Mouse (Mus musculus): ENCODE measurements around the gene Zfp993. TPM values are rescaled to one million over a fixed set of nuclear protein-coding genes. Genes with fewer than 3 reads are reported as not detected.
"Not testable (repeated sequence)": the region's sequence is repeated elsewhere in the genome, so short reads cannot be mapped to it uniquely, and the experiment has no call there.

Gene Zfp993
- 1 to 10 TPM; 4.1 to 4.4 TPM for total RNA-seq (2021)
- long read RNA-seq, experiment 1 = 0 reads
- long read RNA-seq, experiment 2 = 0 reads

DNA sequence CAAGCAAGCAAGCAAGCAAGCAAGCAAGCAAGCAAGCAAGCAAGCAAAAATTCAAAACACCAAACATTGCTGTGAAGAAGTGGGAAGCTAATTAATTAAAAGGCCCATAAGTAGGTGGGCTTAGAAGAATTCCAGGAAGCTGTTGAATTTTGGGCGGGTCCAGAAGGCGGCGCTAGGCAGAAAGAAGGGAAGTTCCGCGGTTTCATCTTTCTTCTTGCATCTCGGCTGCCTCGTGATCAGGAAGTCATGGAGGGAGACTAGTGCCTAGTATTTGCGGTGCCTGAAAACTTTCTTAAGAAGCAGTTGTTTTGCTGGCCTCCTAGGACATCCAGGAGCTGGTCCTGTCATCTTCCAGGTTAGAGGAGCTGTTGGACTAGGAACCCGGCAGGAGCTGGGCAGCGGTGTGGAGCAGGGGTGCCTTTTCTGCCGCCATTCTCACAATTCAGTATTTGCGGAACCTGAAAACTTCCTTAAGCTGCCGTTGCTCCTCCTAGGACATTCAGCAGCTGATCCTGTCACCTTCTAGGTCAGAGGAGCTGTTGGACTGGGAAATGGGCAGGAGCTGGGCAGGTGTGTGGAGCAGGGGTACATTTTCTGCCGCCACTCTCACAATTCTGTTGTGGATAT is at the start of gene Zfp993:
Gene Zfp993 (plus strand): TSS at position 188 of the 627 bp plus-strand sequence.
- not testable (repeated sequence) for DNase-seq

DNA sequence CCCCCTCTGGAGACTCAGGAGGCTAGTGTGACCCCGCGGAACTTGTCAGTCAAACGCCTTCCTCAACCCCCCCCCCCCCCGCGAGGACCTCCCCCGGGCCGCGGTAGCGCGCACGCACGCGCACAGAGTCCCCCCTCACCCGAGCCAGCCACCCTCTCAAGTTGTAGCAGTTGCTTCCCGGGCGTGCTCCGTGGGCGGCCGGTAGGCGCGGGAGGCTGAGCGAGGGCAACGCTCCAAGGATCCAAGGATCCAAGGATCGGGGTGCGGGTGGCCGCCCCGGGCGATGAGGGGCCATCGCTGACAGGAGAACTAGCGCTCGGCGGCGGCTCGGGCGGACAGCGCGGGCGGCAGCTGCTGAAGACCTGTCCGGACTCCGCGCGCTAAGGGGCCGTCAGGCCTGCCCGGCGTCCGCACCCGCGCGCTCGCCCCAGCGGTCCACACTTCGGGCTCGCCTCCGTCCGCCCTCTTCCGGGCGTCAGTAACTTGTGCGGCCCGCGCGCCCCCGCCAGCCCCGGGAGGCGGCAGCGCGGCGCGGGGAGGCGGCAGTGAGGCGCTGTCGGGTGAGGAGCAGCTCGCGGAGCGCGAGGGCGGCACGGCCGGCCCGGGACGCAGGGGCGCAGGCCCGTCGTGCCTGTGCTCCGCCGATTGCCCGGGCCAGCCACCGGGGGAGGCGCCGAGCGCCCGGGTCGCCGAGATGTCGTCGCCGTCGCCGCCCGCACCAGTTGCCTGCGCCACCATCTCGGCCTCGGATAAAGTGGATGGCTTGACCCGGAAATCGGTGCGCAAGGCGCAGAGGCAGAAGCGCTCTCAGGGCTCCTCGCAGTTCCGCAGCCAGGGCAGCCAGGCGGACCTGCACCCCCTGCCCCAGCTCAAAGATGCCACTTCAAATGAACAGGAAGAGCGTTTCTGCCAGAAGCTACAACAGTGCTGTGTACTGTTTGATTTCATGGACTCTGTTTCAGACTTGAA is 30.6 kb upstream of the Zfp993 start:
- DNase-seq = not testable (repeated sequence)

DNA sequence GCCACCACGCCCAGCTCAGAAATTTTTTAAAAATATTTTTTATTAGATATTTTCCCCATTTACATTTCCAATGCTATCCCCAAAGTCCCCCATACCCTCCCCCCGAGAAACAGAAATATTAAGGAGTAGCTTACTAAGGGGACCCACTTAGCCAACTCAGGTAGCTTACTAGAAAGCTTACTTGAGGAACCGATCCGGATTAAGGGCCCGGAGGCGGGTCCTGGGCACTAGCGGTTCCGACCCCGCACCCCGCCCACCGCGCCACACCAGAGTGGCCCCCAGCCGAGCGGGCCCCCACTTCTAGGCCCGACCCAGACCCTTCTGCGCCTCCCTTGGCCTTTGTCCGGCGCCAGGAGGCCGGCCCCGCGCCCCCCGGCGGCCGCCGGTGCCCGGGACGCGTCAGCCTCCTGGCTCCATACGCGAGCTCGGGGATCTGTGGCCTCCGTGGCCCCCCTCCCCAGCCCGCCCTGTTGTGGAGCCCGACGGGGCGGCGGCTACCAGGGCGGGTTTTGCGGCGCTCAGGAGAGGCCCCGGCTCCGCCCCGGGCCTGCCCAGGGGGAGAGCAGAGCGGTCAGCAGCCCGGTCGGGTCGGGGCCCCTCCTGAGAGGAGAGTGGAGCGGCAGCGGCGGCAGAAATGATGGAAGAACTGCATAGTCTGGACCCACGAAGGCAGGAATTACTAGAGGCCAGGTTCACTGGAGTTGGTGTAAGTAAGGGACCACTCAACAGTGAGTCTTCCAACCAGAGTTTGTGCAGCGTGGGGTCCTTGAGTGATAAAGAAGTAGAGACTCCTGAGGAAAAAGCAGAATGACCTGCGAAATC is 7.0 kb upstream of the Zfp993 start:
- peak; percentile 2 for DNase-seq

DNA sequence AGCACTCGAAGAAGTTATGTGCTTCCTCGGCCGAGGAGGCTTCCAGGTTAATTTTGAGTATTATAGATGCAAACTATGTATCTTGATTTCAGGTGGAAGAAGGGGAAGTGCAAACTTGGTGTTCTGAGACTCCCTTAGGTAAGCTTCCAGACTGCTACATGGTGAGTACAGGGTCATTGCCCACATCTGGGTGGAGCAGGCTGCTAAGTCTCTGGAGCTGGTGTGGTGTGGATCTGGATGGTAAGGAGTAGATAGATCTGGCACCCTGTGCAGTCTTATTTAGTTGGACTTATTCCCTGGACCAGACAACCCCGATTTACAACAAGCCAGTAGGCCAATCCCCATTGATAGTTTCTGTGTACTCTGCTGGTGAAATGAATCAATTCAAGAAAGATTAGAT is 33.6 kb downstream of the Zfp993 start:
- DNase-seq = not testable (repeated sequence)

DNA sequence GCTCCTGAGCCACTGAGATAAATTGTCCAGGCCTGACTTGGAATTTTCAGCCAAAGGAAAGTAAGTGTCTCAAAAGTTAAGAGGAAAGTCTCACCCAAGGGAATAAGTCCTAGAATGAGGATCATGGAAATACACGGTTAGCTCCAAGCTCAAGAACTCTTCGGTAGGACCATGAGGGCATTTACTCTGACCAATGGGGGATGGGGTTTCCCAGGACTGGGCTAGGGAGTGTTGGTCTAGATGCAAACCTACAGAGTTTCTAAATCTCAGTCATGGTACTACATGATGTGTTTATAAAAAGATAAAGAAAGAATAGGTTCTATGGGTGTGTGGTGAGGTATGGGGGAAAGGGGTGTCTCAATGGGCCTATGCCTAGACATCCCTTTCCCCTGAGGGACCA is 38.9 kb downstream of the Zfp993 start:
- DNase-seq = not testable (repeated sequence)

DNA sequence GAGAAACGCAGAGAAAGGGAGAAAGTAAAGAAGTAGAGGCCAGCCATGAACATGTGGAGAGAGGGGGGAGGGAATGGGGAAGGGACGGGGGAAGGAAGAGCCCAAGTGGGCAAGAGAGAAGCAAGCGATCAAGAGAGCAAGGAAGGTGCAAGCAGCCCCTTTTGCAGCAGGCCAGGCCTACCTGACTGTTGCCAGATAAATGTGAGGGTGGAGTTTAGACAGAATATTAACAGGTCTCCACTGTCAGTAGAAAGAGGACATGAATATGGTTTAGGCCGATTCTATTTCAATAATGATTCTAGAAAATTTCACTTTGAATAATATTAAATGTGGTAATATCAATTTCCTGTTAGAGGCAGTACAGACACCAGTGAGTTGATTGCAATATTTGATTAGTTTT is 39.4 kb downstream of the Zfp993 start:
- DNase-seq = not testable (repeated sequence)

DNA sequence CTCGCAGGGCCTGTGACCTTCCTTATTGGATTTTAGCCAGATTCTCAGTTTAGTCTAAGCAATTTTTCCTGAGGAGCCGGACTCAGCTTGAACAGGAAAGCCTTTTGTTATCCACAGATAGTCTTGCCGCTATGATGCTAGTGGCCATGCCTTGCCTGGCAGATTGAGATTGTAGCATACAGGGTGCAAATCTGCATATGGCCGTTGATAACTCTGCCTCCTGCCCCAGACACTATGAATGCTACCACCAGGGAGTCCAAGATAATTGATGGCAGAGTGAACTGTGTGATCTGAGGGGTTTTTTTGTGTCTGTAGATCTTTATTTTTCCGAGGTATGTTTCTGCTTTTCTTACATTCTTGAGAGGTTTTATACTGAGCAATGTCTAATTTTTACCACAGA is 39.9 kb downstream of the Zfp993 start:
- DNase-seq = not testable (repeated sequence)

Other genes starting within 250 kb of the Zfp993 start
- gene Zfp992, start 161.9 kb upstream of the Zfp993 start, total RNA-seq (2021) = 1 to 10 TPM; 1.5 to 1.9 TPM
- gene Zfp981, start 108.9 kb upstream of the Zfp993 start, total RNA-seq (2021) = under 1 TPM; 0.20 to 0.47 TPM